ENCODE assay signal across 15 mouse cellular contexts in genomic region chr13:59212296-59212701, GRCm38 (mm10).
DNase-seq lines count a peak whose midpoint lies in the region; ATAC-seq and TF ChIP-seq lines count a peak whose summit lies in the region.
"Had no signal": no experiment of that assay in that cellular context is flagged by ENCODE, and none has a peak within 500 bp of the region (broad histone marks: within the 10 kb centered on the region; RNA-seq: fewer than 3 reads in every experiment).

No protein-coding gene starts in this region.

- no peak for ATAC-seq in granulocyte monocyte progenitor cell, adult 5-6 weeks (replicated peaks; ENCODE audit: poor library complexity, severe bottlenecking)

- no peak for TF ChIP-seq POLR2A in cerebellum, adult 2 months (IDR thresholded peaks at IDR 0.05; ENCODE audit: borderline replicate concordance, insufficient read depth, low read length)

- peak; percentile 29 to 31 for DNase-seq in cerebellum, adult 2 months
- DNase-seq in cerebellum, adult 9-10 months = no peak
- peak; percentile 30 for DNase-seq in brain, embryonic 18.5 days (ENCODE audit: low read depth, low spot score)
- DNase-seq in layer of hippocampus, adult 9-10 months (ENCODE audit: low spot score) = peak; percentile 32
- peak; percentile 78 to 95 for DNase-seq in left cerebral cortex, postnatal 25 days (ENCODE audit: low spot score in 2 of 2)
- DNase-seq in B cell, adult 2 months = no peak
- no peak for DNase-seq in lung, postnatal 10 days
- DNase-seq: gastrocnemius, postnatal 14 days; lung, embryonic 14.5 days; retina, postnatal 1 day had no signal

- no peaks in the 10 kb centered on the region for H3K27me3 ChIP-seq in cerebellum, adult 2 months (ENCODE audit: control insufficient read depth, insufficient read depth, low read length)
- H3K27me3 ChIP-seq: neural tube, embryonic 12.5 days had no signal

- no peaks in the 10 kb centered on the region for H3K4me1 ChIP-seq in cerebellum, adult 2 months (ENCODE audit: control insufficient read depth, insufficient read depth, low read length)
- H3K4me1 ChIP-seq: embryonic facial prominence, embryonic 13.5 days; limb, embryonic 13.5 days; neural tube, embryonic 12.5 days had no signal

- no peak for TF ChIP-seq CTCF in cerebellum, adult 2 months (IDR thresholded peaks at IDR 0.05; ENCODE audit: borderline replicate concordance, insufficient read depth, low read depth, low read length)

- 22% methylated on average over 15 of the region's 15 CpGs for WGBS in cerebellum, adult 2 months

- no peak overlapping the region for H3K4me3 ChIP-seq in cerebellum, adult 2 months (replicated peaks; ENCODE audit: insufficient read depth, low read depth, low read length)
- H3K4me3 ChIP-seq: embryonic facial prominence, embryonic 13.5 days; limb, embryonic 13.5 days; neural tube, embryonic 12.5 days had no signal

- intact Hi-C loops in left cerebral cortex, postnatal 25 days (cut with DNase I) = loop anchor here (2.0 to 10.0 kb wide), 6 partner anchors 39 to 405 kb away; partner anchors contain the start of gene Ntrk2

- H3K27ac ChIP-seq in cerebellum, adult 2 months (ENCODE audit: insufficient read depth, low read length) = no peak overlapping the region
- H3K27ac ChIP-seq: embryonic facial prominence, embryonic 13.5 days; limb, embryonic 13.5 days; neural tube, embryonic 12.5 days; stomach, postnatal 0 days had no signal

Comparison
In these comparisons a context has a peak if more than half of its experiments do, and no peak if none do; other contexts are left out.
1. DNase-seq: peak in cerebellum, adult 2 months (2 of 2), brain, embryonic 18.5 days (single experiment), layer of hippocampus, adult 9-10 months (single experiment) and left cerebral cortex, postnatal 25 days (2 of 2); none in cerebellum, adult 9-10 months (single experiment), B cell, adult 2 months (0 of 2) and lung, postnatal 10 days (single experiment).